Mouse (Mus musculus) stomach, adult 2 months (tissue): Measurements from ENCODE around the gene Rab1b. TPM values are rescaled to one million over a fixed set of nuclear protein-coding genes. Genes with fewer than 3 reads are reported as not detected.

Experiments
- polyA plus RNA-seq: library from polyadenylated mRNA; depleted of rRNA; stranded (reverse); fragments of >200 nt; gene quantifications from 2 replicates; pipeline ENCODE4 v1.2.3, GENCODE M21; 2012; rRNA removed

The Rab1b gene
- 130 and 151 TPM in 2 replicates for polyA plus RNA-seq

DNA sequence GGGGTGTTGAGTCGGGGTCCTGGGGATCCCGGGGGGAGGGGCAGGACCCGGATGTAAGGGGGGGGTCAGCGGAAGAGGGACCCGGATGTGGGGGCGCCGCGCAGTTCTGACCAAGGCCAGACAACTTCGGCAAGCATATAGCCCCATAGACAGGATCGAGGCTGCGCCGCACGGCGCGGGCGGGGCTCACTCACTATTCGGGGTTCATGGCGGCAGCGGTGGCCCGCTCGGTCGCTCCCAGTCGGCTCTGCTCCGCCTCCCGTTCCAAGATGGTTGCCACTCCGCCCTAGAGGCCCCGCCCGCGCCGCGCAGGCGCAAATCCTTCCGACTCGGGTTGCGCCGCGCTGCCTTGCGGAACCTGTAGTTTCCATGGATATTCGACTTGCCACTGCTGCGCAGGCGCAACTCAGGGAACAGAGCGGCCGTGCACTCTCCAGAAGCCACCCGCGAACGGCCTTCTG is at the start of gene Rab1b:
Rab1b (minus strand) TSS at position 342 of the 461 bp plus-strand sequence.

DNA sequence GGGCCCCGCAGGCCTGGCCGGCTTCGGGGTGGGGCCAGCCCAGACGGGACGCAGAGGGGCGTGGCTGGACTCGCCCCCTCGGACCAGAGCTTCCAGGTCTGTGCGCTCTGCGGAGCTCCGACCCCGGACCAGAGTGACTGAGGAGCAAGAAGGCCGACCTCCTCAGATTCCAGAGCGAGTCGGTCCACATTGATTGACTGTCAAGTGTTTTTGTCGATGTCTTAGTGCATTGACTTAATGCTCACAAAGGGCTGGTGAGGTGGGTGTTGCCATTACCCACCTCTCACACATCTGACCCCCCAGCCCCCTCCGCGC is 11.5 kb upstream of the Rab1b start, which contains the start of gene Klc2:
Klc2 (minus strand) TSS at position 177 of the 315 bp plus-strand sequence.

DNA sequence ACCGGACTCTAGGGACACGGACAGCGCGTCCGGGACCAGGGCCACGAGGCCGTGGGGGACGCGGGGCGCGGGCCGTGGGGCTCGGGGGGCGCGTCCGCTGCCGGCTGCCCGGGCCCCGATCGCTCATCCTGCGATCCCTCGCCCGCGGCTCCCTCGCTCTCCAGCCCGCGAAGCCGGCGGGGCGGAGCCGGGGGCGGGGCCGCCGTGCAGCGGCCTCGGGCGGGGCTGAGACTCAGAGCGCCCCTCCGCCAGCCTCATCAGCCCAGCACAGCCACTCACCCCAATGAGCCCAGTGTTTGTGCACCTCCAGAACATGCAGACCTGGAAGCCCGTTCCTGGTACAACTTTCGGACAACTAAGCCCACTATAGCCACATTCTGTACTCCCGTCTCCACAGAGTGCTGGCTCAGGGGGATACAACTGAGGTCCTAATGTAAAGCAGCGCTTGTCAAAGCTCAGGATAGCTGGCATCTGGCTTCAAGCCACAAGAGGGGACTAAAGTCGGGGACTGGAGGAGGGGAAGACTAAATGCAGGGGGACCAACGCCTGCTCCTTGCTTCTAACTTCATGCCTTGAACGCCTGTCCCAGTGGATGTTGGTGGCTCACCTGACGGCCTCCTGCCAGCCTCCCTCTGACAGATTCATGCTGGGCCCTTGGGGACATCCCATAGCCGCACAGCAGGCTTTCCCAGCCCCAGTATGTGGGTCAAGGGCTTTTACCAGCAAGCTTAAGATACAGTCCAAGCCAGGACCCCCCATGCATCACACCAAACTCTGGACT is 8.3 kb downstream of the Rab1b start, which contains the start of gene Cnih2:
Cnih2 (minus strand) TSS at position 159 of the 781 bp plus-strand sequence.

DNA sequence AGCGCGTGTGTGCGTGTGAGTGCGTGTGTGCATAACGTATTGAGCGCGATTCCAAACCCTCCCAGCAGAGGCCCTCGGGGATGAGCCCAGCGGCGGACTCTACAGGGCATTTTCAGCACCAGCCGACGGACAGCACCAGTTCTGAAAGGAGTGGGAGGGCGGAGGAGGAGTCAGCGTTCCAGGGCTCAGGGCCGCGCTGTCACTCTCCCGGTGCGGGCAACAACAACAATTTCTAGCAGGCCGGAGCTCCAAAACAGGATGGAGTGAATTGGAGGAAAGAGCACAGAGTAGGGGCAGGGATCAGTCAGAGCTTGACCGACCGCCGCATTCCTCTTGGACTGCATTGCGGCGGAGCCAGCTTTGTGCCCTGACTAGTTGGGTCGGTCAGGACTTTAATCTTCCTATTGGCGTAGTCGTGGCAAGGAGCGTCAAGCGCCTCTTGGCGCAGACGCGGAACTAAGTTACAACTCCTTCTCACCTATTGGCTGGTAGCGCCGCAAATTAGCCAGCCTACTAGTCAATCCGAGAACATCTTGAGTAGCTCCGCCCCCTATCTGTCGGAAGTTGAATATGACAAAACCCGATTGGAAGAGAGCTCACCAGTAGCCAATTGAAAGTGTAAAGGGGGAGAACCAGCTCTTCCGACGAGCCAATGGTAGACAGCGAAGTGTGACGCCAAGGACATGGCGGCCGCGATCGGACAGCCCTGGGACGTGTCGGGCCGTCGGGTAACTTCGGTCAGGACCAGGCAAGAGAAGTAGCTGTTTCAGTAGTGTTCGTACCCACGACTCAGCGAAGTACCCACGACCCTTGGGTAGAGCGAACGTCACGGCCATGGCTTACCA is 18.8 kb downstream of the Rab1b start, which contains the start of gene Yif1a:
Yif1a (plus strand) TSS at position 655 of the 845 bp plus-strand sequence.

DNA sequence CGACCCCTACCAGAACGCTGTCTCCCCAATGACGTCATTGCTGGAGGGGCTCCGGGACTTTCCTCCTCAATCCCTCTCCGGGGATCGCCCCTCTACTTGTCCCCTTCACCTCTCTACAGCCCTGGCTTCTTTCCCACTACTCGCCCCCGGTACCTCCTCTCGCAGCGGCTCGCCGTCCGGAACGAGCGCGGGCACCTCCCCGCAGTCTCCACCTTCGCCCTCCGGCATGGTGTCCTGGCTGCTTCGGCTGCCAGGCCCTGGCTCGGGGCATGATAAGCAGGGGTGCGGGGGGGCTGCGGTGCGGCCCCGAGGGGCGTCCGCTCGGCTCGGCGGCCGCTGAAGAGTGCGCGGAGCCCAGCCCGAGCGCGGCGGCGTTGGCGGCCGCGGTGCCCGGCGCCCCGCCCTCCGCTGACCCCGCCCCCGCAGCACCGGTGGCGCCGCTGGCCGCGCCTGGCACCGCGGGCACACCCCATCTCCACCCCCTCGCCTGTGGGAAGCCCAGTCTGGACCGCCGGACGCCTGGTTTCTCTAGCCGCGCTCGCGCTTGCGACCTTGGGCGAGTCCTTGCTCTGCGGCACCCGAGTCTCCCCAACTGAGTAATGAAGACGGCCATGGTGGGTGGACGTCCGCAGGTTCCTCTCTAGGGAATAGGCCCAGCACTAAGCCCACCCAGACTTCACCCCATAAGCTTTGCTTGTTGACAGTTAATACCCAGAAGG is 21.6 kb downstream of the Rab1b start, which contains the start of gene Tmem151a:
Tmem151a (minus strand) TSS at position 387 of the 719 bp plus-strand sequence.

DNA sequence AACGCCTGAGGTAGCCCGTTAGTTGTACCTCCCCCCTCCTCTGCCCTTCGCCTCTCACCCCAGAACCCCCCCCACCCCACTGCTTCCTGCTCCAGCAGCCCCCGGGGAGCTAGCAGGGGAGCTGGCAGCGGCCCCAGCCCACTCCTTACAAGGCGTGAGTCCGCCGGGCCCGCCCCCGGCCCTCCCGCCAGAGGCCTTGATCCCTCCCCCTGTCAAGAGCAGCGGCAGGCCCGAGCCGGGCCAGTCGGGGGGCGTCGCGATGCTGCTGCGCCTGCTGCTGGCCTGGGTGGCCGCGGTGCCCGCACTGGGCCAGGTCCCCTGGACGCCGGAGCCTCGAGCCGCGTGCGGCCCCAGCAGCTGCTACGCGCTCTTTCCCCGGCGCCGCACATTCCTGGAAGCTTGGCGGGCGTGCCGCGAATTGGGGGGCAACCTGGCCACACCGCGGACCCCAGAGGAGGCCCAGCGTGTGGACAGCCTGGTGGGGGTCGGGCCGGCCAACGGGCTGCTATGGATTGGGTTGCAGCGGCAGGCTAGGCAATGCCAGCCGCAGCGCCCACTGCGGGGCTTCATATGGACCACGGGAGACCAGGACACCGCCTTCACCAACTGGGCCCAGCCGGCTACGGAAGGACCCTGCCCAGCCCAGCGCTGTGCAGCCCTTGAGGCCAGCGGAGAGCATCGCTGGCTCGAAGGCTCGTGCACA is 38.9 kb downstream of the Rab1b start, which contains the start of gene Cd248:
Cd248 (plus strand) TSS at position 212 of the 703 bp plus-strand sequence.

DNA sequence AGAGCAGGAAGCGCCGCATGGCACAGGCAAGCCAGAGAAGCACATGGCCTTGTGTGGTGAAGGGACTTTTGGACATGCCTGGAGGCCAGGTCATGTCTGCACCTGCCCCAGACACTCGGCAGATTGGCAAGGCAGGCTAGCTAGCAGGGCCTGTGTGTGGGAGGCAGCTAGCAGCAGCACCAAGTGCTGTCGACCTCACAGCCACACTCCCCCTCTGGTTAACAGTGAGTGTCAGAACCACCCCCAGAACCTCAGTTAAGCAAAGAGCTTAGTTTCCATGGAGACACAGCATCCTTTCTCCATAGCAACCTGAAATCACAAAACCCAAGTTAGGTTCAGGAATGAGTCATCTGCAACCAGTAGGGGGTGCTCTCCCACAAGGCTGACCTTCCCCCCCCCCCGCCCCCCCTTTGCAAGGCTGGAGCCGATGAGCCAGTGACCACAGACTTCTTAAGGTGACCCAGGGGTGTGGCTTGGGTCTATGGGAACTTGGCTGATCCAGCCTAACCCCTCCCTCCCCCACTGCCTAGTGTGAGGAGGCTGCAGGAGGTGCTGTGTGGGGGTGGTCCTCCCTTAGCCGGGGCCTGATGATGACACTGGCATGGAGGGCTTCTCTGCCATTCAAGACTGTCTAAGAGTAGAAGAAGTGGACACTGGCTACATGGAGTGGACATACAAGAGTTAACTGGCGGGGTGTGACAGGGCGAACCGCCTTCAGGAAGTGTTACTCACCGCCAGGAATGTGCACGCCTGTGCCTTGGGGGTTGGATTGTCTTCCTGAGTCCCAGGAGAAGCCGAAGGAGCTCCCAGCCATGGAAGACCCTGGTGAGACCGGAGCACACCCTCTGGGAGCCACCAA is 56.6 kb downstream of the Rab1b start, which contains the start of gene Rin1:
Rin1 (plus strand) TSS at position 435 of the 859 bp plus-strand sequence.

Other genes with a start within 250 kb of the Rab1b start
- 1.5 and 5.9 TPM in 2 replicates for gene Actn3, start 229.2 kb downstream of the Rab1b start, polyA plus RNA-seq
- gene Zdhhc24, start 228.4 kb downstream of the Rab1b start, polyA plus RNA-seq, result 12.6 and 15.1 TPM in 2 replicates
- 1.3 and 1.4 TPM in 2 replicates for gene Bbs1, start 200.4 kb downstream of the Rab1b start, polyA plus RNA-seq
- gene Dpp3, start 178.8 kb downstream of the Rab1b start, polyA plus RNA-seq, result 105 and 113 TPM in 2 replicates
- gene Peli3, start 163.9 kb downstream of the Rab1b start, polyA plus RNA-seq, result 2.4 and 2.7 TPM in 2 replicates
- gene Mrpl11, start 144.9 kb downstream of the Rab1b start, polyA plus RNA-seq, result 5.0 and 6.0 TPM in 2 replicates
- 2.9 and 3.7 TPM in 2 replicates for gene Npas4, start 116.8 kb downstream of the Rab1b start, polyA plus RNA-seq
- gene Slc29a2, start 83.2 kb downstream of the Rab1b start, polyA plus RNA-seq, result 4.5 and 5.5 TPM in 2 replicates
- 9.1 and 12.1 TPM in 2 replicates for gene B4gat1, start 68.2 kb downstream of the Rab1b start, polyA plus RNA-seq
- gene AC124502.3, start 68.2 kb downstream of the Rab1b start, polyA plus RNA-seq, result 0.42 and 2.6 TPM in 2 replicates
- 70.6 and 73.0 TPM in 2 replicates for gene Brms1, start 65.7 kb downstream of the Rab1b start, polyA plus RNA-seq
- gene Rin1, start 56.6 kb downstream of the Rab1b start, polyA plus RNA-seq, result 15.4 and 15.8 TPM in 2 replicates
- 17.7 and 19.4 TPM in 2 replicates for gene Cd248, start 39.0 kb downstream of the Rab1b start, polyA plus RNA-seq
- 55.2 and 81.3 TPM in 2 replicates for gene Tmem151a, start 21.5 kb downstream of the Rab1b start, polyA plus RNA-seq
- gene Yif1a, start 18.5 kb downstream of the Rab1b start, polyA plus RNA-seq, result 124 and 160 TPM in 2 replicates
- 1.8 and 2.7 TPM in 2 replicates for gene Cnih2, start 8.6 kb downstream of the Rab1b start, polyA plus RNA-seq
- gene Klc2, start 11.5 kb upstream of the Rab1b start, polyA plus RNA-seq, result 22.3 and 26.2 TPM in 2 replicates
- gene Pacs1, start 166.0 kb upstream of the Rab1b start, polyA plus RNA-seq, result 8.3 and 8.5 TPM in 2 replicates
- 56.0 and 68.1 TPM in 2 replicates for gene Sf3b2, start 188.4 kb upstream of the Rab1b start, polyA plus RNA-seq
- gene Gal3st3, start 191.3 kb upstream of the Rab1b start, polyA plus RNA-seq, result 0.16 and 0.17 TPM in 2 replicates
- not detected in 2 replicates for gene Catsper1, start 228.7 kb upstream of the Rab1b start, polyA plus RNA-seq
- 375 and 786 TPM in 2 replicates for gene Cst6, start 242.5 kb upstream of the Rab1b start, polyA plus RNA-seq